Mouse (Mus musculus): ENCODE results near the gene Maff. TPM values are rescaled to one million over a fixed set of nuclear protein-coding genes. Genes with fewer than 3 reads are reported as not detected.

Gene Maff
- total RNA-seq, 2 experiments from 2014 or later = 3.8 to 4.0 TPM

DNA sequence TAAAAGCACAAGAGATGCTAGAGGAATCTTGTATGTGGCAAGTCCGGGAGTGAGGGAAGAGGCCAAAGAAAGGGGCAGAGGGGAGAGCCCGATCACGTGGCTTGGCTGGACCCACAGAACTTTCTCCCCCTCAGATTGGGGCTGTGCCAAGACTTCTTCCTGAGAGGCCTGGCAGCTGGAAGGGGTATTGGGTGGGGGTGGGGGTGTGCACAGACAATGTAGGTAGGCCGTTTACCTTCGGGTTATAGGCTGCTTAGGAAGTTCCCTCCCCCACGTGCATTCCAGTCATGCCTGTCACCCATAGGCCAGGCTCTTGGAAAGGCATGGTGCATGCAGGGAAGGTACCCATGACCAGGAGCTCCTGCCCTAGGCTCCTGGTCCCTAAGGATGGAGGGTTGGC is 13.5 kb downstream of the Maff start:
- no peak for DNase-seq (ENCODE audit: low spot score in 2 of 2)

DNA sequence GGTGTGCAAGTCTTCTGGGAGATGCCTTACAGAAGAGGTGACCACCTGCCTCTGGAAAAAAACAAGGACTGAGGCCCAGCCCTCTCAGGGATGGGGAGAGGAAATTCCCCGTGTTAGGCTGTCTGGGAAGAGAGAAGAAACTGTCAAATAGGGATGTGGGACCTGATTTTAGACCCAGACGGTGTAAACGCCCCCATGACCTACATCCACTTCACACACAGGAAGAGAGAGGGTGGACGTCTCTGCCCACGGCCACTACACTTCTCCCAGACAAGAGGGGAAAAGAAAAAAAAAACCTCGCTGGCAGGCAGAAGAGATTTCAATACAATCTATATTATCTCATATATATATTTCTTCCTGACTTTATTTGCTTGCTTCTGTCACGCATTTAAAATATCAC is 13.9 kb downstream of the Maff start:
- no peak for DNase-seq (ENCODE audit: low spot score in 2 of 2)

DNA sequence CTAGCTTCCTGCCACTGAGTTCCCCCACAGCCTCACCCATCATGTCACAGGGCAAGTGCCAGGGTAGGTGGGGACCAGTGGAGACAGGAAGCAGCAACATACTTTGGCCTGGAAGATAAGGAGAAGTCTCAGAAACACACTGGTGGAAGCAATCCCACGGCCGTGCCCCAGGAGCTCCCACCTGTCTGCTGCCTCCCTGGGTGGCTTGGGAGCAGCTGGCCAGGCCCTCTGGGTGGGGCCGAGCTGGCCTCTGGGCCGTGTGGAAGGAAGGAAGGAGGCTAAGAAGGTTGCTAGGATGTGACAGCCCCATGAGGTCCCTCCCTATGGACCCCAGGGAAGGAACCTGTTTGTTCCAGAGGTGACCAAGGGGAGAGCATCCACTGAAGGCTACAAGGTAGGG is 14.6 kb downstream of the Maff start:
- no peak for DNase-seq (ENCODE audit: low spot score in 2 of 2)

DNA sequence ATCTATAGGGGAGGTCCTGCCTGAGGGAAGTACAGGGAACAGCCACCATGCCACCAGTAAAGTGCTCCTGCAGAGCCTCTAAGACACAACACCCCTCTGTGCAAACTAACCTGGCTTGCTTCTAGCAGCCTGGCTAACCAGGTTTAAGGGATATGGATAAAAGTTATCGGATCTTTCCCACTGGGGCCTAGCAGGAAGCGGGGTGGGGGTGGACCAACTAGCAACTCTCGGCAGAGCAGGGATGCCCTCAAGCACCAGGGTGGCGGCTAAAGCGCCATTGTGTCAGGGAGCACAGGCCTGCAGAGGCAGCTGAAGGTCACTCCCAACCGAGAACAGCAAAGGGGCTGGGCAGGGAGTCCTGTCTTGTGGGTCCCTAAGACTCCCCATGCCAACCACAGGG is 17.7 kb downstream of the Maff start:
- no peak for DNase-seq (ENCODE audit: low spot score in 2 of 2)

DNA sequence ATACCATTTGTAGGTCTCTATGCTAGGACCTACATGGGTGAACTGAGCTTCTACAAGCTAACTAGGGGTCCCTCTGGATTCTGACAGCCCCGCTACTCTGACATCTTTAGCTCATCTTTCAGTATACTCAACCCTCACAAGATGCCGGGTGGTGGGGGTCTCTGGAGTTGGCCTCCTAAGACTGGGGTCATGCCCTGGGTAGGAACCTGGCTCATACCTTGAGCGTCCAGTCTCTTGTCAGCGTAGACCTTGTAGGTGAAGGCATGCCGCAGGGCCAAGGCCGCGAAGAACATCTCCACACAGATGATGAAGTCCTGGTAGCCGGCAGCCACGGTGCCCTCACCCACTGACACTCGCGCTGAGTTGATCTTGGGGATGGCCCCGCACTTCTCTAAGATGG is 18.6 kb downstream of the Maff start:
- DNase-seq (ENCODE audit: low spot score in 2 of 2) = no peak

DNA sequence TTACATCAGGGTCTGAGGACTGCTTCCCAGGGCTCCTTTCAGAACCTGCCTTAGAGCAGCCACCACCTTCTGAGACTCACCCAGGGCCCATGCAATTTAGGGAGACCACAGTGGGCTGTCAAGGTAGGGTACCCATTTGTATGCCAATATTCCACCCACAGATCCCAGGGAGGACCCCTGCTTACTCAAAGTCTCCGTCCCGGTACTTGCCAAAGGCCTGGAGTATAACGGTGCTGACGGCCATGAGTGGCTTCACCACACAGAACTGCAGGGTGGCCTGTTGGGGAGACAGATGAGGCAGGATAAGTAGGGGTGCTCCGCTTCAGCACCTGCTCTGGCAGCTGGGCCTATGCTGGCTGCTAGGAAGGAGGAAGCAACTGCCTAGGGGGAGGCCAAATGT is 20.0 kb downstream of the Maff start:
- no peak for DNase-seq (ENCODE audit: low spot score in 2 of 2)

DNA sequence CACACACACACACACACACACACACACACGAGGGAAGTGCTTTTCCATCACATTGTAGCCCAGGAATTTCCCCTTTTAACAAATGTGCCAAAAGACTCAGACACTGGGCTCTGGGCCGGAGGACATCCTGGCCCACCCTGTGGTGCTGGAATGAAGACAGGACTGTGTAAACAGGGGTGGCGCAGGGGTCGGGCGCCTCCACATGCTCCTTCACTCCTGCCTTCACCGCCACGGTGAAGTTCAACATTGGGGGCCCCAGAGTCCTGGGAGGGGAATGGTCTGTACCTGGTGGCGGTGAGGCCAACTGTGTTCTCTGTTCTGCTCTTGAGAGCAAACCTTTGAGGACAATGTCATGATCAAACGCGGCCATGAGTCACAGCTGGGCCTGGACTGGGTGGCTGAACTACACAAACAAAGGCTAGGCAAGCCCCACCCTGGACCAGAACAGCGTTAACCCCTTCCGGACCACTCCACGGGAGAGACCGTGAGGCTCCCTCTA is 21.9 kb downstream of the Maff start:
- peak in 1 of 2 experiments; percentile 57 for DNase-seq (ENCODE audit: low spot score in 2 of 2)

DNA sequence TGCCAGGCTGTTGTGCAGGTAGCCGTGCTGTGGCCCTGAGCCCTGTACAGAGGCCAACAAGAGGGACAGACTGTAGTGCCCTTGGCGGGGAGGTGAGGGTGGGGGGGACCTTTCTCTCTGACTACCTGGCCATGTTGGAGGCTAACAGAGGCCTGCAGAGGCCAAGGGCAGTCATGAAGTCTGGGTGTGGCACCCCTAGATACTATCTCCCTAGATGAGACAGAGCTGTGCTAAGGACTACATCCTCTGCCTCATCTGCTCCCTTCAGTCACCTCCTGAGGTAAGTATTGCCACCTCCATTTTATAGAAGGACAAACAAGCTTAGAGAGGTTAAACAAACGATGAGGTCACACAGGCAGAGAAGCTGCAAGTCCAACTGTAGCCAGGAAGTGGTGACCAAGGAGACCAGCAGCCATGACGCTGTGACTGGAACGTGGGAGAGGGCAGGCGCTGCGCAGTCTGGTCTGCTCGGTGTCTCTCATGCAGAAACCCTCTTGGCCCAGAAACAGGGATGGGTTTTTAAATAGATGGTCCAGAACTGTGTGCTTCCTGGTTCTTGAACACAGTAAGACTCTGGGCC is 22.5 kb downstream of the Maff start:
- no peak for DNase-seq (ENCODE audit: low spot score in 2 of 2)

DNA sequence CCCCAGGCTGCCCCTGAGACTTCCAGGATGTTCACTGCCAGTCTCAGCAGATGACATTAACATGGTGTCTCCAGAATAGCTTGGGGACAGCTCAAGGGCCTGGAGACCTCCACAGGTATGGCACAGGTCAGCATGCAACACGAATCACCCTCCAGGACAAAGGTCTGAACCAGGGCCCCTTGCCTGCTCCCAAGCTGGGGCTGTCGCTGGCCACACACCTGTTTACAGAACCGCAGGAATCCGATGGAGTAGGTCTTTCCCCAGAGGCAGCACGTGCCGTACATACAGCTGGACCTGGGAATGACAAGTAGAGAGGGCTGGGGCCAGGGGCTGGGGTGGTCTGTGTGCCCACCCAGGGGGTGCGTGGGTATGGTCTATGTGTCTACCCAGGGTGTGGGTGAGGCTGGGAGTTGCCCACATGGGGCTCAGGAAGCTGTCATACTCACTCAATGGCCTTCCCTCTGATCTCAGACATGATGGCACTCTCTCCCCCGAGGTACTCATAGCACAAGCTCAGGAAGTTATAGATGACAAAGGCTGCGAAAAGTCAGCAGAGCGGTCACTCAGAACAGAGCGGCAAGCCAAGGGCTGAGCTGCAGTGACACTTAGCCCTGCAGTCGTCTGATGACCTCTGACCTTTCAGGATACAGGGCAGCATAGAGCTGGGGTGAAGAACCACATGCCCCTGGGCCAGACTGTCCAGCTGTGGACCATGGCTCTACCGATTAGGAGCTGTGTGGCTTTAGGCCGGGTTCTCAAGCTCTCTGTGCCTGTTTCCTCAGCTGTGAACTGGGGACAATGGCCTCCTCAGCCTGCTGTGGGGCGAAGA is 23.2 kb downstream of the Maff start:
- DNase-seq (ENCODE audit: low spot score in 2 of 2) = no peak

DNA sequence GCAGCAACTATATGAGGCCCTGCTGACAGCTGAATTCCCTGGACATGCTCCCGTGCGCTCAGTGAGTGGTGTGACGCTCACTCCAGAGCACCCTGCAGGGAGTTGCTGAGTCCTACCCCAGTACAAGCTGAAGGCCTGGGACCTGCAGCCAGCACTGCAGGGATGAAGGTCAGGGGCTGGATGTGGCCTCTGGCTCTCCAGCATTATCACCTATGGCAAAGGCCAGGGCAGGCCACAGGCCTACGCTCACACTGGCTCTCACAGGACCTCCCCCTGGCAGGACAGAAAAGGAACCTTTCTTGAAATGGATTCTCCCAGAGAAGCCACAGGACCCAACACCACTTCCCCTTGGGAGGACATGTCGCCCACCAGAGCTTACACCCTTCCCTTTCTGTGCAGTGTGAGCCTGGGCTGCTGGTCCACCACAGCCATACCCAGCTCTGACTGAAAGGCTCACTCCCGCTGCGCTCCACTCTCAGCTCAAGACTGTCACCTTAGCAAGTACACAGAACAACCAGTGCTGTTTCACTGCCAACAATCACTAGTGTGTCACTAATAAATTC is 23.9 kb downstream of the Maff start:
- DNase-seq (ENCODE audit: low spot score in 2 of 2) = no peak

DNA sequence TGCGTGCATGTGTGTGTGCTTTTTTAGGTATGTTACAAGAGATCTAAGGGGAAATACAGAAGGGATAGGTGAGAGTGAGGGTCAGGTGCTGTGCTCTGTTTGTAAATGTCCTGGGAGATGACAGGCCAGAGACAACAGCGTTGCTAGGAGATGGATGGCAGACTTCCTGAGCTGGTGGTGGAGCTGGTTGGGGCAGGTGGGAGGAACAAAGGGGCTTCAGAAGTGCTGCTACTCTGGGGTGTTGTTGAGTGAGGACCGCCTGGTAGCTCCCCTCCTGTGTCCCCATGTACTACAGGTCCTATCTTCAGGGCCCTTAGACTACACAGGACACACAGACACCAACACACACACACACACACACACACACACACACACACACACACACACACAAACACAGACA is 28.3 kb downstream of the Maff start:
- DNase-seq (ENCODE audit: low spot score in 2 of 2) = no peak

DNA sequence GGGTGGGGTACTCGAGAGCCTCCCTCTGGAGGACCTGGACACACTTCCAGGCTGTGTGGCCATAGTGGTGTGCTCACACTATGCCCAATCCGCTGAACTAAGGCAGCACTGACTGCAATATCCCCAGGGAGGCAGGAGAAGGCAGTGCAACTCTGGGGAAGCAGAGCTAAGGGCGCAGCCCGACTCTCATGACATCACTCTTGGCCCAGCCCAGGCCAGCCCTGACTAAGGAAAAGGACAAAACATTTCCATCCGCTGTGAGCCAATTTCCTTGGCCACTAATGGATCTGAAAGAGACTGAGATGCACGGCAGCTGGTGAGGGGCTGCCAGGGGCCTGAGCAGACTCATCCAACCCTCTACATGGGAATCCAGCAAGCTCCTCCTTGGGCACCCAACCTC is 31.3 kb downstream of the Maff start:
- peak; percentile 48 to 72 for DNase-seq (ENCODE audit: low spot score in 2 of 2)

DNA sequence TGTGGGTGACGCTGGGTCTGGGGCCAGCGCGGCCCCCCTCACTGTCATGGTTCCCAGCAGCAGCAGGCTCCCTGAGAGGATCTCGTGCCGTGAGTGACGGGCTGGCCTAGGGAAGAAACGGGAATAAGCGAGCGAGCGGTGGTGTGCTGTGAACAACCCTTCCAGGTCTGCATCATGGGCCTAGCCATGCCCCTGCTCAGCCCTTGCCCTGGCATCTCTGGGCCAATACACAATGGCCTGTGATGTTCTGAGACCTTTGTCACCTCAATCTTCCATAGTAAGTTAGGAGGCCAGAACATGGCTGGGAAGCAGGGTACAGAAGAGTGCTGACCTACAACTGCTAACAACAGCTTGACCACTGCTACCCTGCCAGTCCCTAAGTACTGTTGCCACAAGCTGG is 32.2 kb downstream of the Maff start:
- DNase-seq (ENCODE audit: low spot score in 2 of 2) = no peak

DNA sequence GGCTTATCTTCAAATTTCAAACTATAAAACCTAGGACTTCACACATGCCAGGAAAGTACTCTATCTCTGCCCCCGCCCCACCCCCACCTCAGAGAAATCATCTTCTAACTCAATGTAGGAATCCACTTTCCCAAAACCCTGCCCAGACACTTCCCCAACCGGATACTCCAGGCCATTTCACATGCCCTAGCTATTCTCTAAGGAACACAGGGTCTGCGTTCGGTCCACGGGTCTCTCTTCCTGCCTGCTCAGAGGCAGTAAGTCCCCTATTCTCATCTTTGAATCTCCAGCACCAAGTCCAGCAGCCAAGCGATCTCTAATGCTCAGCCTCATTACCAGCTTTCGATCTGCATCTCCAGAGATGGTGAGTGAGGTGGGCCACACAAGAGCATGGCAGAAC is 33.2 kb downstream of the Maff start:
- DNase-seq (ENCODE audit: low spot score in 2 of 2) = no peak

DNA sequence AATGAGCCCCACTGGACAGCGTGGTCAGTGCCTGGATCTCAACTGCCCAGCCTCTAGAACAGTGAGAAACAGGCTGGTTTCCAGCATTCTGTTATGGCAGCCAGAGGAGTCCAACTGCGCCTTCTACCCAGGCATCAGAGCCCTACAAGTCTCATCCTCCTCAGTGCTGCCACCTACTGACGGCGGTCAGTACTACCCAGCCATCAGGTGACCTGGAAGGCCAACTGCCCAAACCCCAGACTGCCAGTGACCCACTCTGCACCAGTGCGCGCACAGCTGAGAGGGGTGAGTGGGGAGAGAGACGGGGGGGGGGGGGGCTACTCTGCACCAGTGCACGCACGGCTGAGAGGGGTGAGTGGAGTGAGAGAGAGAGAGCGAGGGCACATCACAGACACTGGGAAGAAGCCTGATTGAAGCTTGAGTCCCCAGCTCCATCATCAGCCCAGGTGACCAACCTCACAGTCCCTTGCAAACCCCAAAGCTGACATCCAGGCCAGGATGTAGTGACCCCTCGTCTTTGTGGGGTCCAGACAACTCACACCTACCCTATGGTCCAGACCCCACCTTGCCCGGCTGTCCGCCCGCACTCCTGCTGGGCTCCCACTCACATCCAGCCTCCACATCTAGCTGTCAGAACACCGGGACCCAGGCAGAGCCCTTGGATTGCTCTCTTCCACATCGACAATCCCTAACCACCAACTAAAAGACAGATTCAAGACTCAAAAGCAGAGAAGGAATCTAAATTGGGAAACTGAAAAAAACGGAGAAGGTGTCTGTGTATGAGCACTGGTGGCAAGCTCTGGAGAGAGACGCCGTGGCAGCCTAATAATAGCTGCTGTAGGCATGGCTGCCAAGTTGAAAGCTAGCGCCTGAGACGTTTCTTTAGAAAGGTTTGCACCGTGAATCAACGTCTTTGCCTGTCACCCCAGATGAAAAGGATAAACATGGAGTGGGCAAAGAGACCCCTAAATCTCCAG is 34.3 kb downstream of the Maff start:
- peak; percentile 57 to 78 for DNase-seq (ENCODE audit: low spot score in 2 of 2)

DNA sequence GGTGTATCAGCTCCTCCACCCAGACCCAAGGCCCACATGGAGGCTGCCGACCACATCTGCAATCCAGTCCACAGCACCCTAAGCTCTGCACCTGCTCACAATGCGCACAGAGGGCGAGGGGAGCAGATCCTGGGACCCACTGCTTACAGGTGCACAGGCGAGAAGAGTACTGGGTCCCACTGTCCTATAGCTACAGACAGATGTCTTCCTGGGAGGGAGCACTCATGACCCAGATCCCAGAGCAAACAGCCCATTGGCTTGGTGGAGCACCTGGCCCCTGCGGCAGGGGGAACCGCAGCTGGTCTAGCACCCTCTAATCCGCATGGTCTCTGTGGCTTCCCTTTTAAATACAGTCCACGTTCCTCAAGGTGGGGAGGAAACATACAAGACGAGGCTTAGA is 35.2 kb downstream of the Maff start:
- DNase-seq (ENCODE audit: low spot score in 2 of 2) = no peak

DNA sequence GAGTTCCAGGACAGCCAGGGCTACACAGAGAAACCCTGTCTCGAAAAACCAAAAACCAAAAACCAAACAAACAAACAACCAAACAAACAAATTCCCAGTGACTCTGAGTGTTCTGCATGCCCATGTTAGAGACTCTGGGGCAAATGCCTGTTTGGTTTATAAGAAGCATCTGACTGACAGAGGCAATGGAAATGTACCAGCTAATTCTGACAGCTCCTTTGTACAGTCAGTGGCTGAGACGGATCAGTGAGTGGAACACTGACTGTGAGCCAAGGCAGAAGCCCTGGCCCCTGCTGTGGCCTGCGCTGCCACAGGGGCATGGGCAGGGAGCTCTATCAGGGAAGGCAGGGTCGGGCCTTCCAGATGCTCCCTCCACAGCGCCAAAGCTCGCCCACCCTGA is 40.7 kb downstream of the Maff start:
- no peak for DNase-seq (ENCODE audit: low spot score in 2 of 2)

DNA sequence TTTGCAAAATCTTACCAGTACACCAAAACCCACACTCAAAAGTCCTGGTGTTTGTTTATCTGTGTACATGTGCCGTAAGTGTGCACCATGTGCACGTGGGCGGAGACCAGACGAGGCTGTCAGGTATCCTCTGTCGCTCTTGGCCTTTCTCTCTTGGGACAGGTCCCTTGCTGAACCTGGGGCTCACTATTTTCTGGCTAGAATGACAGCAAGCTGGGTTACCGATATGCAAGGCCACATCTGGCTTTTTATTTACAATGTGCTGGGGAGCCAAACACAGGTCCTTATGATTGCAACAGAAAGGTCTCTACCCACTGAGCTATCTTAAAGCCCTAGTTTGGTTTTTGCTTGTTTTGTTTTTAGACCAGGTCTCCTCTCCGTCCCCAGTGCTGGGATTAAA is 41.2 kb downstream of the Maff start:
- no peak for DNase-seq (ENCODE audit: low spot score in 2 of 2)

DNA sequence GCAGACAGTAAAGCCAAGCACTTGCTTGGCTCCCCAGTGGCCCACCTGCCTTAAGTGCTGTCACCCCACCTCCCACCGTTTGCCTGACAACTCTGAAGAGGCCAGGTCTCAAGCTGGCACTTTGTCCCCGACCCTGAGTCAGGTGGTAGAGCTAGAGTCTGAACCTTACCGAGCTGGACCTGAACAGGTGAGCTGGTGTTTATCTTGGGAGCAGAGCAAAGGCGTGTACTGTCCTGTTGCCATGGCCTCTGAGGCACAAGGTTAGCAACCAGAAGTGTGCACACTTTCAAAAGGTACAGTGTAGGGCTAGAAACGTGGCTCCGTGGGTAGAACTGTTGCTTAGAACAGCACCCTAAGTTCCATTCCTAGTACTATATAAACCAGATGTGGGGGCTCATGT is 41.8 kb downstream of the Maff start:
- DNase-seq (ENCODE audit: low spot score in 2 of 2) = no peak

DNA sequence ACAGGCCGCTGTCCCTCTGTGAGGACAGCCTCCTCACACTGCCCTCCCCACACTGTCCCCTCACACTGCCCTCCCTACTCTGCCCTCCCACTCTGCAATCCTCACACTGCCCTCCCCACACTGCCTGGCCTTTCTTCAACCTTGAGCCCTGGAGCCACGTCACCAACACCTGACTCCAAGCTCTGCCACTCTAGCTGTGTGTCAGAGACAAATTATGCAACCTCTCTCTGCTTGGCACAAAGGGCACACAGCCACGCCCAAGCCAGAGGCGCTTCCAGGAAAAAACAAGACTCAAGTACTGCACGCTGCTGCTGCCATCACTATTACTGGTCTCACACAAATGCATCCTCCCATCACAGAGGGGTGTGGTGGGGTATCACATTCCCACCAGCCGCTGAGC is 44.0 kb downstream of the Maff start:
- DNase-seq (ENCODE audit: low spot score in 2 of 2) = no peak

DNA sequence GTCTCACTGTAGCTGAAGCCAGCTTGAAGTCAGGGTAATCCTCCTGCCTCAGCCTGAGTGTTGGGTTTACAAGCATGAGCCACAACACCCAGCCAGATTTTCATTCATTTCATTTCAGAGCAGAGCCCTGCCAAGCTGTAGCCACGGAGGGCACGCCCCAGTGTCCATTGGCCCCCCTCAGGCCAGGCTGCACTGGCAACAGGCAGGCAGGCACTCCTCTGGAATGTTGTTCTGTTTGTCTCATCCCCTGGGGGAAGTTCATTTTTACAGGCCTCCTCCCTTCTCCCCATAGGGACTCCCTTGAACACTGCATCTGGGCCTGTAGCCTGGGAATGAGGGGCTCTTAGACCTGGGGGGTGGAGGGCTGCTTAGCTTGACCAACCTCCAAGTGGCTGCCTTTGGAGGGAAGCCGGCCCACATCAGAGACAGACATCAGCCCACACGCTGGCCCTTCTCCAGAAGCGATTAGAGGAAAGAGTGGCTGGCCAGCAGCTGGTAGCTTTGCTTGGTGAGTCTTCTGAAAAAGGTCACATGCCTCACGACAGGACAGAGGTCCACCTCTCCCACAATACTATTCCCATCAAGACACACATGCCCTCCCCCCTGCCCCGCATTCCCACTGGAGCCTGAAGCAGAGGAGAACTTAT is 45.1 kb downstream of the Maff start:
- DNase-seq (ENCODE audit: low spot score in 2 of 2) = peak; percentile 56 to 70

Measured in gastrocnemius, postnatal 4 days (tissue).